Mouse (Mus musculus): ENCODE measurements around the gene Uck1. TPM values are rescaled to one million over a fixed set of nuclear protein-coding genes. Genes with fewer than 3 reads are reported as not detected.
"Not testable (repeated sequence)": the region's sequence is repeated elsewhere in the genome, so short reads cannot be mapped to it uniquely, and the experiment has no call there.

Gene Uck1
- 20.5 and 22.1 TPM in 2 replicates for polyA plus RNA-seq (2011; ENCODE audit: insufficient read length, low read depth, missing spikeins)

DNA sequence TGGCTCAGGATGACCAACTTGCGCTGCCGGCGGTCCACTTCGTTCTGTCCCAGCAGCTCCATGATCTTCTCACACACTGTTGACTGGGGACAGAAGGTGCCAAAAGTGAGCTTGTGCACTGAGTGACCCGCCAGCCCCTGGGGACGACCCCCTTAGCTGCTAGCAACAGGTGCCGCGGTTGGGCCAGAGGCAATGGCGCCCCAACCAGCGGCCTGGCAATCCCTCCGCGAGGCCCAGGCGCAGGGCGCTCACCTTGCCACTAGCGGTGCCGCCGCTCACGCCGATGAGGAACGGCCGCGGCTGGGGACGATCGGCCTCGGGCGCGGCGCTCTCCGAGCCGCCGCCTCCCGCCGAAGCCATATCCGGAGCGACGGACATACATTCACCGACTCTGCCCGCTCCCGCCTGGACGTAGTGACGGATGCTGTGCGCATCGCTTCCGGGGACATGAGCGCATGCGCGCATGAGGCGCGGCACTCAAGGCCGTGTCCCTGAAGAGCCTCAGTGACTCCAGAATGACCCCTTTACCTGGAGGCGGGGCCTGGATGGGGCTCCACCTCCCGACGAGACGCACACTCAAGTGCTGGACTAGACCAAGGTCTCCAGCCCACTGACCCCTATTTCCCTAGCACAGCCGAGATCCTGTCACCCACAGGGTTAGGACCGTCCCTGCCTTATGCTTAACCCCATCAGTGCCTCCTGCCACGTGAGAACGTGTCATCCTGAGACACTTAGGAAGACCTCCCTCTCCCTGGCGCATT, at the start of gene Uck1:
TSS of gene Uck1 (minus strand) at position 503 of the 761 bp plus-strand sequence.
- TF ChIP-seq CTCF (IDR thresholded peaks at IDR 0.05; ENCODE audit: borderline replicate concordance, insufficient read depth, low read length) (no peak), POLR2A (IDR thresholded peaks at IDR 0.05; ENCODE audit: low read depth, low read length) (peak; percentile 94)
- 0 out of 2 replicates have a peak, but pooled peaks cover 3% of the 10 kb centered on the region for H3K4me1 ChIP-seq (ENCODE audit: control insufficient read depth, insufficient read depth, low read length)
- no peak within 1 kb of the TSS for H3K27ac ChIP-seq (ENCODE audit: insufficient read depth, low read length)
- peak within 1 kb of the TSS; percentile 60 for H3K4me3 ChIP-seq (ENCODE audit: insufficient read depth, low read length)

DNA sequence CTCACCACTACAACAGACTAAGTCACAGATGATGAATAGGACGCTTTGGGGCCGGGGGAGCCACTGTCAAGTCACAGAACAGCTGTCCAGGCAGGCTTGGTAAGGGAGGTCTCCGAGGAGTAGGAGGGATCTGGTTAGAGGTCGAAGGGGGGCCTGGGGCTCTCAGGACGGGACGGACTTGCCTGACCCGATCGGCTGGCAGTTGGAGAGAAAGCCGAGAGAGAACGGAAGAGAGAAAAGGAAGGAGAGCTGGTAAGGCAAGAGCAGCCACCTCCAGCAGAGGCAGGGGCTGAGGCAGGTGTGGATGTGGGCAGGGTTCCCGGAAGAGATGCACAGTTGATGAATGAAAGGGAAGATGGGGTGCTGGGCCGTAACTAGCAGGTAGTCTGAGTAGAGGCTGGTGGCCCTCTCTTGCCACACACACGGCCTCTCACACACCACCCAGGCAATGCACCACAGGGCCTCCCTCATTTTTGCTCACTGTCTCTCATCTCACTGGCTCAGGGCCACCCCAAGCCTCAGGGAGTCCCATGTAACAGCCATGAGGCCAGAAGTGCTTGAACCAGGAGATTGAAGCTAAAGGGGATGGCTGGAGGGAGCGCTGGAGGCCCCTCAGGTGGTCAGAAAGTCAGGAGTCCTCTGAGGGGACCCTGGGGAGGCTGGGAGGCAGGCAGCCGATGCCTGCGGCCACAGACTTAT, 49.1 kb upstream of the Uck1 start:
- TF ChIP-seq CTCF (IDR thresholded peaks at IDR 0.05; ENCODE audit: borderline replicate concordance, insufficient read depth, low read length) (no peak), POLR2A (IDR thresholded peaks at IDR 0.05; ENCODE audit: low read depth, low read length) (no peak)
- Histone ChIP-seq H3K4me1 (ENCODE audit: control insufficient read depth, insufficient read depth, low read length) (peaks cover 7% of the 10 kb centered on the region; the same call in 1 of the 2 replicates), H3K4me3 (ENCODE audit: insufficient read depth, low read length) (no peak overlapping the region), H3K27ac (ENCODE audit: insufficient read depth, low read length) (no peak overlapping the region)

DNA sequence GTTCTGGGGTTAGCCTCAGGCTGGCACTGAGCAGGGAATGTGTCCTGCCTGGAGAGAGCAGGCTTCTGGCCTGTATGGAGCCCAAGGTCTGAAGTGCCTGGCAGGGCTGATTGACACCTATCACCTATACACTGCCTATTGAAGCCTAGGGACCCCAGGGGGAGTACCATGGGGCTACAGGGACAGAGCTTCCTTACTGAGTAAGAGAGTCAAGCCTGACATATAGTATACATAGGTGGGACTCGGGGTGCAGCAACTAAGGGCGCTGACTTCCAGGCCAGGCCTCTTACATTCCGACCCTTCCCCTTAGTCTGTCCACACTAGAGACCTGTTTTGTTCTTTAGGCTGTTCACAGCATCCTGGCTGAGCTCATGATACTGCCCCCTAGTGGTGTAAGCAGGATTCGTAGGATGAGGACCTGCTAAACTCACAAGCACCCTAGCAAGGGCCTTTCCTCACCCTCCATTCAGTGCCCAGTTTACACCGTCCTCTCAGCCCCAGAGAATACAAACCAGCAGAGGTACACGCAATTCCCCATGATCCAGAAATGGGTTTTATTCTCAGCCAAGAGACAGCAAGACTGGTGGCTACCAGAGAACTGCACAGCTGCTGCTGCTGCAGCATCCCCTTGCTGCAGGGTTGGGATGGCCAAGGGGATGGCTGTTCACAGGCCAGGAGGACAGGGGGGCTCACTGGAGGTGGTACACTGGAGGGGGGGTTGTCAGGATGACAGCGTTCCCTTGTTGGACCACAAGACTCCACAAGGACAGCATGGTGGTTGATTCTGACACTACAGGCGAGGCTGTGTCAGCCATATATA, 48.2 kb upstream of the Uck1 start:
- H3K4me3 ChIP-seq (ENCODE audit: insufficient read depth, low read length) = no peak overlapping the region
- H3K27ac ChIP-seq (ENCODE audit: insufficient read depth, low read length) = no peak overlapping the region
- peak; percentile 61; the same call in 1 of the 2 replicates for TF ChIP-seq CTCF (IDR thresholded peaks at IDR 0.05; ENCODE audit: borderline replicate concordance, insufficient read depth, low read length)
- TF ChIP-seq POLR2A (IDR thresholded peaks at IDR 0.05; ENCODE audit: low read depth, low read length) = peak; percentile 41; the same call in 1 of the 2 replicates
- H3K4me1 ChIP-seq (ENCODE audit: control insufficient read depth, insufficient read depth, low read length) = peaks cover 7% of the 10 kb centered on the region; the same call in 1 of the 2 replicates

DNA sequence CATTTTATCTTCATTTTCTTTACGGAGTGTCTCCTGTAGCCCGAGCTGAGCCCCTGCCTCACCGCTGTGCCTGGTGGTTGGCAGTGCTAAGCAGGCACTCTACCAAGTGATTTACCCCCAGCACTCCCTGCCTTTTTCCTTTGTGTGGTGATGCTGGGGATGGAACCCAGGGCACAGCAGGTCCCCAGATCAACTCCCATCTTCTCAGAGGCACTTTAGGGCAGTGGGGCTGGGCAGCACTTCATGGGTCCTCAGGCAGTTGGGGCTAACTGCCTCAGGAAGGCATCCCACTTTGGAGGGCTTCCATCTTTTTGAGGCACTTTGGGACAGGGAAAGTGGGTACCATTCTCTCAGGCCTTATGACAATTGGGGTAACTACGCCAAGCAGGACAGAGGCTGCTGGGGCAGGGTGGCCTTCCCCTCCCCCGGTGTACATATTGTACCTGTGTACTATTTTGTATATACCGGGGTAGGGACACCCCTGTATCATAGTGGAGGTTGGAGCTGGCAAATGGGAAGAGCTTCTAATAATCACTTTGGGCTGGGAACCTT, 47.4 kb upstream of the Uck1 start:
- TF ChIP-seq CTCF (IDR thresholded peaks at IDR 0.05; ENCODE audit: borderline replicate concordance, insufficient read depth, low read length) (no peak), POLR2A (IDR thresholded peaks at IDR 0.05; ENCODE audit: low read depth, low read length) (no peak)
- peaks cover 7% of the 10 kb centered on the region; the same call in 1 of the 2 replicates for H3K4me1 ChIP-seq (ENCODE audit: control insufficient read depth, insufficient read depth, low read length)
- H3K27ac ChIP-seq (ENCODE audit: insufficient read depth, low read length) = no peak overlapping the region
- H3K4me3 ChIP-seq (ENCODE audit: insufficient read depth, low read length) = no peak overlapping the region

DNA sequence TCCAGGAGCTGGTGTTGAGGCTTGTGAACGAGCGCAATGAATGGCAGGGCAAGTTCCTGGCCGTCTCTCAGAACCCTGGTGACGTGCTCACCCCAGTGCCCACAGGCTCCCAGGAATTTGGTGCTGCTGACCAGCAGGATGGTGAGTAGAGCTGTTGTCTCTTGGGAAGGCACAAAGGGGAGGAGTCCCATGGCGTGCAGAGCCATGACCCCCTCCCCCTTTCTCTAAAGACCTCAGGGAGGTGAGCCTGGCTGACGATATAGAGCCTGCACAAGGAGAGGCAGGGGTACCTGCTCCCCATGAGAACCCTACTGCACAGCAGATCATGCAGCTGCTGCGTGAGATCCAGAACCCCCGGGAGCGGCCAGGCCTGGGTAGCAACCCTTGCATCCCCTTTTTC, 46.2 kb upstream of the Uck1 start:
- Histone ChIP-seq H3K4me3 (ENCODE audit: insufficient read depth, low read length) (no peak overlapping the region), H3K4me1 (ENCODE audit: control insufficient read depth, insufficient read depth, low read length) (peaks cover 2% of the 10 kb centered on the region; the same call in 1 of the 2 replicates), H3K27ac (ENCODE audit: insufficient read depth, low read length) (no peak overlapping the region)
- TF ChIP-seq CTCF (IDR thresholded peaks at IDR 0.05; ENCODE audit: borderline replicate concordance, insufficient read depth, low read length) = no peak

DNA sequence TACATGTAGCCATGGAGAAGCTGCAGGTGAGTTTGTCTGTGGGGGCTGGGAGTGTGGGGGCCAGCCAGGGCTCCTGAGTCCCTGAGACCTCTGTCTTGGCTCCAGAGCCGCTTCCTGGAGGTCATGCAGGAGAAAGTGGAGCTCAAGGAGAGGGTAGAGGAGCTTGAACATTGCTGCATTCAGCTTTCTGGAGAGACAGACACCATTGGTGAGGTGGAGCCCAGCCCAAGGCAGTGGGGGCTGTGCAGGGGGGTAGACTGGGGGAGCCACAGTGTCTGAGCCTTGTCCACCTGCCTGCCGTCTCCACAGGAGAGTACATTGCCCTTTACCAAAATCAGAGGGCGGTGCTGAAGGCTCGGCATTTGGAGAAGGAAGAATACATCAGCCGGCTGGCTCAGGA, 45.7 kb upstream of the Uck1 start:
- TF ChIP-seq POLR2A (IDR thresholded peaks at IDR 0.05; ENCODE audit: low read depth, low read length) (no peak), CTCF (IDR thresholded peaks at IDR 0.05; ENCODE audit: borderline replicate concordance, insufficient read depth, low read length) (no peak)
- Histone ChIP-seq H3K4me3 (ENCODE audit: insufficient read depth, low read length) (no peak overlapping the region), H3K27ac (ENCODE audit: insufficient read depth, low read length) (no peak overlapping the region), H3K4me1 (ENCODE audit: control insufficient read depth, insufficient read depth, low read length) (no peaks in the 10 kb centered on the region)

DNA sequence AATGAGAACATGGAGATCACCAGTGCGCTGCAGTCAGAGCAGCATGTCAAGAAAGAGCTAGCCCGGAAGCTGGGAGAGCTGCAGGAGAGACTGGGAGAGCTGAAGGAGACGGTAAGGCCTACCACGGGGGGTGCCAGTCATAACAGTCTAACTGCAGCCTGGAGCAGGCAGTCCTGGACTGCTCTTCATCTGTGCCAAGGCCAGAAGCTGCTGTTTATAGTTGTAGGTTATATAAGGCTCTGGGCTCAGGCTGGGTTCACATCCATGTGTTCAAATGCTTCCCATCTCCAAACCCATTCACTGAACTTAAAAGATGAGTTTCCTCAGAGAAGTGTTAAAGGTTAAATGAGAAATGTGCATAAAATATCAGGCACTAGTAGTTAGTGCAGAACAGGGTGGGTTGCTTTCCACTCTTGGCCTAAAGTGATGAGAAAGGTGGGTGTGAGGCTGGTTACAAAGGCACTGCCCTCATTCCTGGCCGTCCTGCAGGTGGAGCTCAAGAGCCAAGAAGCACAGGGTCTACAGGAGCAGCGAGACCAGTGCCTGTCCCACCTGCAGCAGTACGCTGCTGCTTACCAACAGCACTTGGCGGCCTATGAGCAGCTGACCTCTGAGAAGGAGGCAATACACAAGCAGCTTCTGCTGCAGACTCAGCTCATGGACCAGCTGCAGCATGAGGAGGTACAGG, 44.3 kb upstream of the Uck1 start:
- Histone ChIP-seq H3K4me3 (ENCODE audit: insufficient read depth, low read length) (no peak overlapping the region), H3K27ac (ENCODE audit: insufficient read depth, low read length) (no peak overlapping the region)

DNA sequence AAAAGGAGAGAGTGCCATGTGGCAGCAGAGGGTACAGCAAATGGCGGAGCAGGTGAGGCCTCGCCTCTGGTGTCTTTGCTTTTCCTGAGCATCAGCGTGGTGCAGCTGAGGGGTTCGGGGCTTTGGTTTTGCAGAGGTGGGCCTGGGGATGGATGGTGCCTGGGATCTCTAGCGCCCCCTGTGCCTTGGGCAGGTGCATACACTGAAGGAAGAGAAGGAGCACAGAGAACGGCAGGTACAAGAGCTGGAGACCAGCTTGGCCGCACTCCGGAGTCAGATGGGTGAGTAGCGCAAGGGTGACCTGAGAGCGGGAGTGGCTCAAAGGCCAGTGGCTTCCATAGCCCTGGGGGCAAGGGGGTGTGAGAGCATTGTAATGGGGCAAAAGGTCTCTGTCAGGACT, 43.0 kb upstream of the Uck1 start:
- H3K4me3 ChIP-seq (ENCODE audit: insufficient read depth, low read length) = no peak overlapping the region
- no peak for TF ChIP-seq POLR2A (IDR thresholded peaks at IDR 0.05; ENCODE audit: low read depth, low read length)
- TF ChIP-seq CTCF (IDR thresholded peaks at IDR 0.05; ENCODE audit: borderline replicate concordance, insufficient read depth, low read length) = peak; percentile 50; the same call in 1 of the 2 replicates
- no peak overlapping the region for H3K27ac ChIP-seq (ENCODE audit: insufficient read depth, low read length)
- no peaks in the 10 kb centered on the region for H3K4me1 ChIP-seq (ENCODE audit: control insufficient read depth, insufficient read depth, low read length)

More for the DNA sequence above, 44.3 kb upstream of the Uck1 start:
- TF ChIP-seq CTCF (IDR thresholded peaks at IDR 0.05; ENCODE audit: borderline replicate concordance, insufficient read depth, low read length) = peak; percentile 98
- TF ChIP-seq POLR2A (IDR thresholded peaks at IDR 0.05; ENCODE audit: low read depth, low read length) = no peak
- no peaks in the 10 kb centered on the region for H3K4me1 ChIP-seq (ENCODE audit: control insufficient read depth, insufficient read depth, low read length)

DNA sequence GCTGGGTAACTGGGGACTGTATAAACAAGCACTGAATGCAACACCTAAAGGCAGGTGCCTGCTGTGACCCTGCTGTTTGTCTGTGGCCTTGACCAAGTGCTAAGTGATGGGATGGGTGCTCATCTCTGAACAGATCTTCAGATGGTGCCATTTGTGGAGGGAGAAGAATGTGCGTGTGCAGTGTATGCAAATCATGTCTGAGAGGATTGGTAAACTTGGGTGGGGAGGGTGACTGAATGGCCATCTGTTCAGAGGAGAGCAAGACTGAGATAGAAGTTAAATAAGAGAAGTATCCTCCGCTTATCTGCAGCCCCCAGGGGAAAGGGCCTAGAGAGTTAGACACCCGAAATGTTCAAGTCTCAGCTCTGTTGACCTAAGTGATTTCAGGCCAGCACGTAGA, 39.5 kb upstream of the Uck1 start:
- Histone ChIP-seq H3K27ac (ENCODE audit: insufficient read depth, low read length) (no peak overlapping the region), H3K4me3 (ENCODE audit: insufficient read depth, low read length) (no peak overlapping the region), H3K4me1 (ENCODE audit: control insufficient read depth, insufficient read depth, low read length) (no peaks in the 10 kb centered on the region)
- TF ChIP-seq CTCF (IDR thresholded peaks at IDR 0.05; ENCODE audit: borderline replicate concordance, insufficient read depth, low read length) (no peak), POLR2A (IDR thresholded peaks at IDR 0.05; ENCODE audit: low read depth, low read length) (no peak)

DNA sequence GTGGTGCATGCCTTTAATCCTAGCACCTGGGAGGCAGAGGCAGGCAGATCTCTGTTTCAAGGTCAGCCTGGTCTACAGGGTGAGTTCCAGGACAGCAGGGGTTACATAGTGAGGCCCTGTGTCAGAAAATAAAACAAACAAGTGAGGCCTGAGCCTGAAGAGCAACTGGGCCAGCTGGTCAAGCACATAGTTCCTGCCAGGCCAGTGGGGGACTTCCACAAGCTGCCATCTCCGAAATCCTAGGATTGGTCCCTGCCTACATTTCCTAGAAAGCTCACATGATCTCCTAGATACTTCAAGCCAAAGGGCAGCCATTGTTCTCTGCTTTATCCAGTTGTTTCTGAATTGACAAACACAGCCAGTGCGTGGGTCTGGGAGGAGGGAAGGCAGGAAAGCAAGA, 35.9 kb upstream of the Uck1 start:
- H3K27ac ChIP-seq (ENCODE audit: insufficient read depth, low read length); H3K4me1 ChIP-seq (ENCODE audit: control insufficient read depth, insufficient read depth, low read length); H3K4me3 ChIP-seq (ENCODE audit: insufficient read depth, low read length): not testable (repeated sequence)

Data from embryonic fibroblast, embryonic 13.5 days (primary cell).